Mouse (Mus musculus) liver, postnatal 0 days (tissue): ENCODE data around the gene Atxn7l1.

Source experiments
- CTCF ChIP-seq: sonication (generic); IDR thresholded peaks from 2 replicates; pipeline ENCODE4 v1.5.1; 2016; ENCODE audit warnings: antibody characterized with exemption, low read depth
- EP300 ChIP-seq: IDR thresholded peaks from 2 replicates; pipeline ENCODE4 v1.6.1; 2016; ENCODE audit warnings: antibody characterized with exemption, low read depth, mild to moderate bottlenecking

DNA sequence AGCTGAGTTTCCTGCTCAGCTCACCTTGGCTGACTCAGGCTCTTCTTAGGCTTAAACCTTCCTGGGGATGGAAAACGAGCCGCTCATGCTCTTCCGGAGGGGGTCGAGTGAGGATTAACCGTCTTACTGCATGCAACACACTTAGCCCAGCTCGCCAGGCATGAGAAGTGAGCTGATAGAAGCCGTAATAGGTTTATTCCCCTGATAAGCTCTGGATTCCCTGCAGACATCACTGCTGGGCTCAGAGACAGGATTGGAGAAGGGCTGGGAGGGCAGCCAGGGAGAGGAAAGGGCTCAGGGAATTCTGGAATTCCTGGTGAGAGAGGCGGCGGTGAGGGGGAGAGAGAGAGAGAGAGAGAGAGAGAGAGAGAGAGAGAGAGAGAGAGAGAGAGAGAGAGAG lies 105.7 kb downstream of the Atxn7l1 start:
- TF ChIP-seq CTCF = no peak
- TF ChIP-seq EP300 = no peak
